Mouse (Mus musculus) forebrain, embryonic 15.5 days (tissue): ENCODE results near the gene Smcr8. TPM values are rescaled to one million over a fixed set of nuclear protein-coding genes. Genes with fewer than 3 reads are reported as not detected.
"Not testable (repeated sequence)": the region's sequence is repeated elsewhere in the genome, so short reads cannot be mapped to it uniquely, and the experiment has no call there.

Experiments used
- ATAC-seq: fragments of 200-750 bp; cut with Nextera tagmentation; replicated peaks from 2 replicates; pipeline ENCODE4 v1.8.0; 2017; ENCODE audit warnings: mild to moderate bottlenecking, moderate TSS enrichment, moderate library complexity
- H3K27ac ChIP-seq: fragments of 300-500 bp; sonication (generic); replicated peaks from 2 replicates; pipeline ENCODE4 v1.5.1; 2015; ENCODE audit warnings: mild to moderate bottlenecking, inconsistent platforms
- H3K27me3 ChIP-seq: fragments of 300-500 bp; sonication (generic); 2 replicates; pipeline ENCODE4 v1.6.1; 2015; ENCODE audit warnings: inconsistent platforms
- H3K36me3 ChIP-seq: fragments of 300-500 bp; sonication (generic); 2 replicates; pipeline ENCODE4 v1.6.1; 2015; ENCODE audit warnings: mild to moderate bottlenecking, inconsistent platforms
- H3K4me1 ChIP-seq: fragments of 300-500 bp; sonication (generic); 2 replicates; pipeline ENCODE4 v1.6.1; 2015; ENCODE audit warnings: inconsistent platforms
- H3K4me2 ChIP-seq: fragments of 300-500 bp; sonication (generic); replicated peaks from 2 replicates; pipeline ENCODE4 v1.6.1; 2015; ENCODE audit warnings: mild to moderate bottlenecking, inconsistent platforms
- H3K4me3 ChIP-seq: fragments of 300-500 bp; sonication (generic); 2 replicates; pipeline ENCODE4 v1.5.1; 2015; ENCODE audit warnings: mild to moderate bottlenecking, inconsistent platforms
- H3K9ac ChIP-seq: fragments of 300-500 bp; sonication (generic); replicated peaks from 2 replicates; pipeline ENCODE4 v1.6.1; 2015; ENCODE audit warnings: mild to moderate bottlenecking, inconsistent platforms
- H3K9me3 ChIP-seq: fragments of 300-500 bp; sonication (generic); 2 replicates; pipeline ENCODE4 v1.6.1; 2016; ENCODE audit warnings: inconsistent platforms
- WGBS: fragments of 180-500 bp; shearing (Covaris S2); methylation state at CpG from one replicate; pipeline ENCODE4 v1.1.7; 2015; ENCODE audit warnings: mixed read lengths; 5-methylcytosine and 5-hydroxymethylcytosine counted together
- polyA plus RNA-seq: library from polyadenylated mRNA; unstranded; fragments of >200 nt; fragmentation: Nextera tagmentation; extraction: Ambion mirVana; gene quantifications from 2 replicates; pipeline ENCODE4 v1.2.1, GENCODE M21; 2015

Gene Smcr8
- polyA plus RNA-seq, 1 experiment from 2014 or later, result 6.5 TPM

DNA sequence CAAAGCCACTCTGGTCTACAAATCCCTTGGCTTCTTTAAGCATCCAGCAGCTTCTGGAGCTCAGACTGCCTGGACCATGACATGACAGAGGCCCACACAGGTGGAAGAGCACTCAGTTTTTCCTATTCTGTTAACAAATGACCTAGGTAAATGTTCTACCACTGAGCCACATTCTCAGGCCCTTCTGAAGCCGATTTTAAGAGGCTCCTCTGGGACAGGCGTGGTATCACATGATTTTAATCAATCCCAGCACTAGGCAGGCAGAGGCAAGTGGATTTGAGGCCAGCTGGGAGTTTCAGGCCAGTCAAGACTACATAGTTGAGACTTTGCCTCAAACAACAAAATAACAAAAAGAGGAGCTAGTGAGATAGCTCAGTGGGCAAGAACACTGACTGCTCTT is 13.1 kb downstream of the Smcr8 start:
- Histone ChIP-seq H3K9ac (no peak overlapping the region), H3K4me3 (no peak overlapping the region), H3K27me3 (no peaks in the 10 kb centered on the region), H3K9me3 (no peaks in the 10 kb centered on the region), H3K27ac (no peak overlapping the region), H3K4me1 (peaks cover 3% of the 10 kb centered on the region; the same call in 1 of the 2 replicates), H3K4me2 (no peak overlapping the region), H3K36me3 (peaks cover 42% of the 10 kb centered on the region)
- no peak for ATAC-seq
- 91% methylated on average over 2 of the region's 2 CpGs for WGBS

DNA sequence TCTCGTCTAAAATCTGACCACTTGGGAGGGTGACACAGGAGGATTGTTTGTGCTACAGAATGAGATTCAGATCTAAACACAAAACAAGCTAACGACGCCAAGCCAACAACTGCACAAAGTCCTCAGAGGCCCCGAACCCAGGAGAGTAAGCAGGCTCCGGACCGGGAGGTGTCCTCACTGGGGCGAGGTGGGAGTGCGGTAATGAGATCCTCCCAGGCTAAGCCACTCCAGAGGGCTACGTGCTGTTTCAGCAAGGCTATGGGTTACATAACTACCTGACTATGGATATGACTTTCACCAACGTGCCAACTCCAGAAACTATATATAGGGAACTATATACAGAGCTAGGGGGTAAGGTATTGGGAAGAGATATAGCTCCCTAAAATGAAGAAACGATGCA is 19.0 kb downstream of the Smcr8 start:
- H3K4me2 ChIP-seq, result no peak overlapping the region
- no peak for ATAC-seq
- H3K9me3 ChIP-seq, result no peaks in the 10 kb centered on the region
- H3K36me3 ChIP-seq, result no peaks in the 10 kb centered on the region
- 92% methylated on average over 11 of the region's 11 CpGs for WGBS
- H3K4me3 ChIP-seq, result no peak overlapping the region
- H3K4me1 ChIP-seq, result no peaks in the 10 kb centered on the region
- no peaks in the 10 kb centered on the region for H3K27me3 ChIP-seq
- no peak overlapping the region for H3K9ac ChIP-seq
- H3K27ac ChIP-seq, result no peak overlapping the region

DNA sequence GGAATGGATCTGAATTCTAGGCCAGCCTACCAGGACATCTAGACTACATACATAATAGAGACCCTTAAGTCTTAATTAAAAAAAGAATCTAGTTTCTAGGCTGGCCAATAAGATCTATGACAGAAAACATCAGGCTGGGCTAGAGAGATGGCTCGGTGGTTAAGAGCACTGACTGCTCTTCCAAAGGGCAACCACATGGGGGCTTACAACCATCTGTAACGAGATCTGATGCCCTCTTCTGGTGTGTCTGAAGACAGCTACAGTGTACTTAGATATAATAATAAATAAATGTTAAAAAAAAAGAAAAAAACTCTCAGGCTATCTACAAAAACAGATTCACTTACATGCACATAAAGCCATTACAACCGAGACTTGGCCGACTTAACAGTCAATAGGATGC is 22.7 kb downstream of the Smcr8 start:
- Histone ChIP-seq H3K36me3 (no peaks in the 10 kb centered on the region), H3K4me2 (no peak overlapping the region), H3K4me1 (no peaks in the 10 kb centered on the region), H3K9ac (no peak overlapping the region), H3K9me3 (no peaks in the 10 kb centered on the region), H3K4me3 (no peak overlapping the region), H3K27ac (no peak overlapping the region), H3K27me3 (no peaks in the 10 kb centered on the region)
- ATAC-seq, result no peak
- 87% methylated on average over 4 of the region's 4 CpGs for WGBS

DNA sequence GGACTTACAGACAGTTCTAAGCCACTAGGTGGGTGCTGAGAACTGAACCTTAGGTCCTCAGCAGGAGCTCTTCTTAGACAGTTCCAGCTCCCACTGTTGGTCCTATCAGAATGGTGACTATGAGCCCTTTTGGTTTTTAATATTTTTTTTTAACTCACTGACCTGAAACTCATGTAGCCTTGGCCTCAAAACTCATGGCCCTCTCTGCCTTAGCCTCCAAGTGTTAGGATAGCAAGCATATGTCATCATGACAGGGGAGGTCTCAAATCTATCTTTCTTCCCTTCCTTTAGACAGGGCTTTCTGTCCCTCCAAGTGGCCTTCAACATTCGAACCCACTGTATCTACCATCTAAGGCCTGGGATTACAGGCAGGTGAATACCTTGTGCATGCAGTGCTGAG is 23.6 kb downstream of the Smcr8 start:
- no peaks in the 10 kb centered on the region for H3K27me3 ChIP-seq
- H3K9me3 ChIP-seq, result no peaks in the 10 kb centered on the region
- no peak overlapping the region for H3K4me3 ChIP-seq
- no peak overlapping the region for H3K27ac ChIP-seq
- H3K36me3 ChIP-seq, result no peaks in the 10 kb centered on the region
- no peak for ATAC-seq
- 92% methylated on average over 1 of the region's 1 CpGs for WGBS
- H3K9ac ChIP-seq, result no peak overlapping the region
- H3K4me1 ChIP-seq, result no peaks in the 10 kb centered on the region
- H3K4me2 ChIP-seq, result no peak overlapping the region

DNA sequence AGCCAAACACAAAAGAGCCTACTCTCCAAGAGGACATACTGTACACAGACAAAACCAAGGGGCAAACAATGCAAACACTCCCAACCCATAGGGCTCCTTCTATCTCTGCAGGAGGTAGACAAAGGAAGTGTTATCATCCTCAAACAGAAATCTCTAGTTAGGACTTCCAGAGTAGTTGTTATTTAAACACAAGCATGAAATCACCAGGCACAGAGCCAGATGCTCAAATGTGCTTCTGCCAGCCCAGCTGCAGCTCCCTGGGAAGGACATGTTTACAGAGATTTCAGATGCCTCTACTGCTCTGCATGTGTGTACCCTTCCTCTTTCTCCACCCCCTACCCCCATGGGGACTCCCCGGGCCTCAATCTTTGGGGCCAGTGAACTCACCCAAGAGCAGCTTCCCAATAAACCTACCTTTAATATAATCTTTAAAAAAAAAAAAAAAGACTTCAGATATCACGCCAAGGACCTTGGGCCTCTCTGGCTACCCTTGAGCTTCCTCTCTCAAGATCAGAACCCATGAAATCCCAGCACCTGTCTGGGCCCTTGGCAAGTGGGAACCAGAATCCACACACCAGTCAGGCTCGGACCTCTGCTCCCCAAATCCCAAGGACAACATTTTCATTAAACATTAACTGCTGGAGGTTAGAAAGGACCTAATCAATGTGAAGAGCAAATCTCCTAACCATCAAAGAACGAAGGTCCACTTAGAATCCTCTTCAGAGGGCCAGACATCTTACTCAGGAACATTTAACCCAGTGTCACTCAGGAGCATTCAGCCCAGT is 31.2 kb downstream of the Smcr8 start:
- no peaks in the 10 kb centered on the region for H3K27me3 ChIP-seq
- no peak overlapping the region for H3K4me2 ChIP-seq
- H3K27ac ChIP-seq, result no peak overlapping the region; the same call in 1 of the 2 replicates
- H3K9me3 ChIP-seq, result no peaks in the 10 kb centered on the region
- 75% methylated on average over 4 of the region's 4 CpGs for WGBS
- no peaks in the 10 kb centered on the region for H3K36me3 ChIP-seq
- peaks cover 19% of the 10 kb centered on the region for H3K4me1 ChIP-seq
- ATAC-seq, result no peak
- no peak overlapping the region for H3K4me3 ChIP-seq
- H3K9ac ChIP-seq, result no peak overlapping the region

DNA sequence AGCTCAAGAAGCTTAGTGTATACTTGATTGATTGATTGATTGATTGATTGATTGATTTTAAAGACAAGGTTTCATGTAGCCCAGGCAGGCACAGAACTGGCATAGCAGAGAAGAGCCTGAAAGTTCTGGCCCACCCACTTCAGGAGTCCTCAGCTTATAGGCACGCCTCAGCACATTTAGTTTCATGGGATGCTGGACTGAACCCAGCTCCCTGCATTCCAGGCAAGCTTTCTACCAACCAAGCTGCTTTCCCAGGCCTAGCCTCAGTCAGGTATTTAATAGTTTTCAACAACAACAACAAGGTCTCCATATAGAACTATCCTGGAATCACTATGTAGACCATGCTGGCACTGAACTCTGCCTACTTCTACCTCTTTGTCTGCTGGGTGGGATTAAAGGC is 32.2 kb downstream of the Smcr8 start:
- peaks cover 19% of the 10 kb centered on the region for H3K4me1 ChIP-seq
- H3K27me3 ChIP-seq, result no peaks in the 10 kb centered on the region
- no peak overlapping the region for H3K27ac ChIP-seq
- no peaks in the 10 kb centered on the region for H3K9me3 ChIP-seq
- peak overlapping the region; percentile 48; the same call in 1 of the 2 replicates for H3K4me3 ChIP-seq
- H3K9ac ChIP-seq, result no peak overlapping the region
- ATAC-seq, result no peak
- peak overlapping the region; percentile 95; the same call in 1 of the 2 replicates for H3K4me2 ChIP-seq
- H3K36me3 ChIP-seq, result no peaks in the 10 kb centered on the region
- WGBS, result 64% methylated on average over 1 of the region's 1 CpGs

DNA sequence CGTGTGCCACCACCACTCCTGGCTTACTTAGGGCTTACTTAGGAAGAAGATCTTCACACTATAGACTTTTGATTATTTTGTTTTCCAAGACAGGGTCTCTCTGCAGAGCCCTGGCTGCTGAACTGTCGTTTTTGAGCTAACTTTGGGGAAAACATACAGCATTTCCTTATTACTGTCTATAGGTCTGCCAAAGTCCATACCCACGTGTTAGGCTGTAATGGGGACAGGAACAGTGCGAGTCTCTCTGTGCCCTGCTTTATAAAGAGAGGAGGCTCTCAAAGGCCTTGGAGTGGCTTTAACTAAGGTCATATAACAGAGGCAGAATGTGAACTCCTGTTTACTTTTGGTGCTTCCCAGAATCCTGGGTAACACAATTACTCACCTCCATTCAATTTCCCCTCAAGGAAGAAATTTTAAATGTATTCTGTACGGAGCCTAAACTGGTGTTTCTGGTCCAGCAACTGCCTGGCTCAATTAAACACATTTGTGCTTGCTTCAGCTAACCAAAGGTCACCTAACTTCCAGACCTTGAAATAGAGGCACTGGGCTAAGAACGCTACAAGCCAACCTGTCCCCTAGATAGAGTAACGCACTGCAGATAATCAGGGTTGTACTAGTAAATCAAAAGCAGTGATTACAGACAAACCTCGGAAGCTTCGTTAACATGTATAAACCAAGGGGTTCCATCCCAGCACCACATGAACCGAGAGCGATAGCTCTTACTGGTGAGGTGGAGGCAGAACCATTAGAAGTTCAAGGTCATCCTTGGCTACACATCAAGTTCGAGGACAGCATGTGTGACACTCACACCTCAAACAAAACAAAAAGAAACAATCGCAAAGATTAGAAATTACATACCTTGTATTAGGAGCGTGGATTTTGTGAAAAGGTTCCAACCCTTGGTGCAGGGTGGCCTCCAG is 33.0 kb downstream of the Smcr8 start:
- no peaks in the 10 kb centered on the region for H3K9me3 ChIP-seq
- H3K36me3 ChIP-seq, result no peaks in the 10 kb centered on the region
- peak overlapping the region; percentile 29 for H3K9ac ChIP-seq
- no peak for ATAC-seq
- H3K4me2 ChIP-seq, result peak overlapping the region; percentile 95
- WGBS, result 12% methylated on average over 14 of the region's 14 CpGs
- peak overlapping the region; percentile 48 for H3K4me3 ChIP-seq
- H3K27ac ChIP-seq, result no peak overlapping the region
- H3K27me3 ChIP-seq, result no peaks in the 10 kb centered on the region
- peaks cover 19% of the 10 kb centered on the region for H3K4me1 ChIP-seq

DNA sequence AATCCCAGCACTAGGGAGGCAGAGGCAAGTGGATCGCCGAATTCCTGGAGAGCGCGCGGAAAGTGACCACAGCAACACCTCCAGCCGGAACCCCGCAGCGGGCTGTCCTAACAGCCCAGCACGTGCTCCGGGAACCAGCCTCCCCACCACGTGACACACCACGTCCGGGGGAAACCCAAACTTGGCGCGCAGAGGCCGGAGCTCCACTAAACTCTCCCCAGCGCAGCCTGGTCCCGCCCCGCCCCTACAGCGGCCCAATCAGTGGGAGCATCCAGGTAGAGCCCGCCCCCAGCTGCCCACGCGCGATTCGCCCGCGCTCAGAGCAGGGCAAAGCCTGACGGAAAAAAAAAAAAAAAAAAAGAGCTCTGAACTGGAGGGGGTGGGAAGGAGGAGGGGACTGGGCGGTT is 33.7 kb downstream of the Smcr8 start:
- WGBS, result under 1% methylated on average over 29 of the region's 29 CpGs
- Histone ChIP-seq H3K9me3 (no peaks in the 10 kb centered on the region), H3K27me3 (no peaks in the 10 kb centered on the region), H3K4me2 (peak overlapping the region; percentile 95), H3K9ac (peak overlapping the region; percentile 29), H3K4me1 (peaks cover 19% of the 10 kb centered on the region), H3K27ac (no peak overlapping the region), H3K4me3 (peak overlapping the region; percentile 48), H3K36me3 (no peaks in the 10 kb centered on the region)
- peak; percentile 99 for ATAC-seq

DNA sequence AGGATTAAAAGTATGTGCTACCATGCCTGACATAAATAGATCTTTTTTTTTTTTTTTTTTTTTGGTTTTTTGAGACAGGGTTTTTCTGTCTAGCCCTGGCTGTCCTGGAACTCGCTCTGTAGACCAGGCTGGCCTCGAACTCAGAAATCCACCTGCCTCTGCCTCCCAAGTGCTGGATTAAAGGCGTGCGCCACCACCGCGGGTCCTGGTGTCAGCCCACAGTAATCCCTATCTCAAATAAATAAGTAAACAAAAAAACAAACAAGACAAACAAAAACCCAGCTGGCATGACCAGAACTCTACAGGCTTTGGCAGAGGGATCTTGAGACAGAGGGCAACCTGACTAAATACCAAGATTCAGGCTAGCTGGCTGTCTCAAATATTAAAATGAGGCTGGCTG is 34.3 kb downstream of the Smcr8 start, which contains the start of gene Shmt1:
Shmt1 (minus strand) TSS at position 101 of the 400 bp plus-strand sequence.
- H3K27me3 ChIP-seq, H3K9me3 ChIP-seq, ATAC-seq, H3K27ac ChIP-seq, H3K36me3 ChIP-seq: not testable (repeated sequence)
- Histone ChIP-seq H3K4me2 (peak within 1 kb of the TSS; percentile 95), H3K4me1 (peaks cover 19% of the 10 kb centered on the region), H3K9ac (peak within 1 kb of the TSS; percentile 29), H3K4me3 (peak within 1 kb of the TSS; percentile 48)
- WGBS, result 29% methylated on average over 6 of the region's 6 CpGs

DNA sequence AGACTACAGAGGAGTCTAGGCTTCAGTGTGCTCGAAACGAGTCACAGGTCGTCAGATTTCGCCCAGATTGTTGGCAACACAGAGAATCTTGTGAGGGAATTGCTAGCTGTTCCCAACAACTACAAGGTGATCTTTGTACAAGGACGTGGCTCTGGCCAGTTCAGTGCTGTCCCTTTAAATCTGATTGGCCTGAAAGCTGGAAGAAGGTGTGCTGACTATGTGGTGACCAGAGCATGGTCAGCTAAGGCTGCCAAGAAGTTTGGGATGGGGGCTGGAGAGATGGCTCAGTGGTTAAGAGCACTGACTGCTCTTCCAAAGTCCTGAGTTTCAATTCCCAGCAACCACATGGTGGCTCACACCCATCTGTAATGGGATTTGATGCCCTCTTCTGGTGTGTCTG is 39.1 kb downstream of the Smcr8 start:
- Histone ChIP-seq H3K4me3 (no peak overlapping the region), H3K27ac (no peak overlapping the region)
- 76% methylated on average over 5 of the region's 5 CpGs for WGBS

DNA sequence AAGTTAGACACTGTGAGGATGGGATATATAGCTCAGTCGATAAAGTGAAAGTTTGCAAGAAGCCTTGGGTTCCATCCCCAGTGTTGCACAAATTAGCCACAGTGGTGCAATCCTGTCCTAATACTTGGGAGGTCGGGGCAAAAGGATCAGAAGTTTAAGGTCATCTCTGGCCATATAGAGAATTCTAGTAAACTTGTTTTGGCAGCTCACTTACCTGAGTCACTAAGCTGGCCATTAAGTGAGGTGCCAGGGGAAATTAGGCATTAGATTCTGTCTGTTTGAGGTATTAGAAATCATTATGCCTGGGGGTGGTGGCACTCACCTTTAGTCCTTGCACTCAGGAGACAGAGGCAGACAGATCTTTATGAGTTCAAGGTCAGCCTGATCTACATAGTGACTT is 46.4 kb downstream of the Smcr8 start:
- H3K4me3 ChIP-seq, result no peak overlapping the region
- H3K27me3 ChIP-seq, result no peaks in the 10 kb centered on the region
- 68% methylated on average over 2 of the region's 2 CpGs for WGBS
- ATAC-seq, result no peak
- H3K9ac ChIP-seq, result no peak overlapping the region
- no peaks in the 10 kb centered on the region for H3K9me3 ChIP-seq
- H3K27ac ChIP-seq, result no peak overlapping the region
- H3K36me3 ChIP-seq, result no peaks in the 10 kb centered on the region
- H3K4me1 ChIP-seq, result no peaks in the 10 kb centered on the region
- H3K4me2 ChIP-seq, result no peak overlapping the region

More for the DNA sequence above, 39.1 kb downstream of the Smcr8 start:
- Histone ChIP-seq H3K4me2 (no peak overlapping the region), H3K27me3 (no peaks in the 10 kb centered on the region), H3K36me3 (no peaks in the 10 kb centered on the region), H3K9ac (no peak overlapping the region), H3K9me3 (no peaks in the 10 kb centered on the region), H3K4me1 (no peaks in the 10 kb centered on the region)
- ATAC-seq, result no peak

DNA sequence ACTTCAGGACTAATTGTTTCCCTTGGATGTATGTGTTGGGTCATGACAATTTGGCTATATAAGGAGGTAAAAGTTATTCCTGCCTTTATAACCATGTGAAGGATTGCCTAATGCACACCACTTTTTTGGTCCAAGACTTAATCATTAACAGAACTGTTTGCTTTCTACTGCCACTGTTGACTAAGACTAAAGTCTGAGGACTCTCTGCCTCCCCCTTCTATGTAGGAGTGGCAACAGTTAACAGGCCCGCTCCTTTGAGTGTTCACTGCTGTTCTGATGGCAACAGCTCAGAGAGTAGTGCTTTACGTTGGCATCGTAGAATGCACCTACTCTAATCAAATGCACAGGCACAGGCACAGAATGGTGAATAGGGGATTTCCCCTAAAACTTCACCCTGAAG is 47.9 kb downstream of the Smcr8 start:
- Histone ChIP-seq H3K9me3 (no peaks in the 10 kb centered on the region), H3K4me2 (no peak overlapping the region), H3K27ac (no peak overlapping the region), H3K36me3 (no peaks in the 10 kb centered on the region), H3K27me3 (no peaks in the 10 kb centered on the region), H3K4me3 (no peak overlapping the region), H3K4me1 (peaks cover 2% of the 10 kb centered on the region; the same call in 1 of the 2 replicates), H3K9ac (no peak overlapping the region)
- no peak for ATAC-seq
- 90% methylated on average over 3 of the region's 3 CpGs for WGBS
